In genomic region chr14:102024646-102025045, GRCm38 (mm10) we compare ENCODE assay signal across 28 mouse cellular contexts.
DNase-seq lines count a peak whose midpoint lies in the region; ATAC-seq and TF ChIP-seq lines count a peak whose summit lies in the region.
"Had no signal": no experiment of that assay in that cellular context is flagged by ENCODE, and none has a peak within 500 bp of the region (broad histone marks: within the 10 kb centered on the region; RNA-seq: fewer than 3 reads in every experiment).

No protein-coding gene starts in this region.

- no peaks in the 10 kb centered on the region for H3K9me3 ChIP-seq in limb, embryonic 12.5 days
- no peaks in the 10 kb centered on the region for H3K9me3 ChIP-seq in limb, embryonic 10.5 days (replicated peaks)
- H3K9me3 ChIP-seq in stomach, embryonic 14.5 days (ENCODE audit: control insufficient read depth, low read depth, low read length) = no peaks in the 10 kb centered on the region
- no peaks in the 10 kb centered on the region for H3K9me3 ChIP-seq in stomach, postnatal 0 days (ENCODE audit: control insufficient read depth, low read length)
- H3K9me3 ChIP-seq: heart, embryonic 12.5 days; limb, embryonic 15.5 days; liver, embryonic 13.5 days; neural tube, embryonic 13.5 days had no signal

- DNase-seq in limb, embryonic 10.5 days (ENCODE audit: low spot score) = no peak
- DNase-seq in stomach, postnatal 0 days (ENCODE audit: low spot score) = no peak
- peak; percentile 34 for DNase-seq in forelimb bud, embryonic 11.5 days (ENCODE audit: low read depth, low spot score)
- DNase-seq in layer of hippocampus, postnatal 25 days (ENCODE audit: extremely low spot score in 1 of 2, low spot score in 1 of 2) = no peak
- DNase-seq: adrenal gland, adult 8-10 months; cerebellum, adult 2 months; cerebellum, postnatal 25 days; heart, adult 2 months; heart, postnatal 4 days; kidney, adult 9 months; kidney, postnatal 14 days; layer of hippocampus, adult 9-11 months; liver, embryonic 13.5 days; lung, adult 18-20 months; right cerebral cortex, postnatal 4 days had no signal

- H3K36me3 ChIP-seq in limb, embryonic 12.5 days = no peaks in the 10 kb centered on the region
- H3K36me3 ChIP-seq in limb, embryonic 10.5 days = no peaks in the 10 kb centered on the region
- no peaks in the 10 kb centered on the region for H3K36me3 ChIP-seq in stomach, embryonic 14.5 days (ENCODE audit: control insufficient read depth, insufficient read depth, low read length)
- no peaks in the 10 kb centered on the region for H3K36me3 ChIP-seq in stomach, postnatal 0 days (ENCODE audit: control insufficient read depth, insufficient read depth, low read length)
- H3K36me3 ChIP-seq: heart, embryonic 12.5 days; limb, embryonic 15.5 days; liver, embryonic 13.5 days; neural tube, embryonic 13.5 days had no signal

- WGBS in limb, embryonic 12.5 days = 23% methylated on average over 3 of the region's 3 CpGs
- 24% methylated on average over 3 of the region's 3 CpGs for WGBS in limb, embryonic 10.5 days
- WGBS in stomach, embryonic 14.5 days = 54% methylated on average over 3 of the region's 3 CpGs
- WGBS in stomach, postnatal 0 days = 59% methylated on average over 3 of the region's 3 CpGs

- no peaks in the 10 kb centered on the region for H3K27me3 ChIP-seq in limb, embryonic 12.5 days
- no peaks in the 10 kb centered on the region for H3K27me3 ChIP-seq in limb, embryonic 10.5 days (ENCODE audit: low read depth, poor library complexity, severe bottlenecking)
- no peaks in the 10 kb centered on the region for H3K27me3 ChIP-seq in stomach, embryonic 14.5 days (ENCODE audit: control insufficient read depth, insufficient read depth, low read length)
- H3K27me3 ChIP-seq in stomach, postnatal 0 days (ENCODE audit: control insufficient read depth, insufficient read depth, low read length) = no peaks in the 10 kb centered on the region
- H3K27me3 ChIP-seq: heart, embryonic 12.5 days; limb, embryonic 15.5 days; liver, embryonic 13.5 days; neural tube, embryonic 13.5 days had no signal

- TF ChIP-seq CTCF in stomach, postnatal 0 days (IDR thresholded peaks at IDR 0.05; ENCODE audit: low read depth) = no peak

- H3K27ac ChIP-seq in limb, embryonic 12.5 days = no peak overlapping the region
- no peak overlapping the region for H3K27ac ChIP-seq in limb, embryonic 10.5 days
- no peak overlapping the region for H3K27ac ChIP-seq in stomach, embryonic 14.5 days (ENCODE audit: low read length)
- H3K27ac ChIP-seq in stomach, postnatal 0 days (replicated peaks) = no peak overlapping the region
- H3K27ac ChIP-seq: heart, adult 2 months; hindbrain, embryonic 14.5 days; limb, embryonic 15.5 days; liver, embryonic 13.5 days; neural tube, embryonic 13.5 days had no signal

- TF ChIP-seq EP300 in stomach, postnatal 0 days (optimal IDR thresholded peaks at IDR 0.05) = no peak

- no peak overlapping the region for H3K9ac ChIP-seq in limb, embryonic 12.5 days (replicated peaks)
- H3K9ac ChIP-seq in stomach, embryonic 14.5 days (replicated peaks; ENCODE audit: low read depth, low read length) = no peak overlapping the region
- H3K9ac ChIP-seq in stomach, postnatal 0 days (ENCODE audit: low read length) = no peak overlapping the region
- H3K9ac ChIP-seq: heart, embryonic 12.5 days; hindbrain, embryonic 14.5 days; limb, embryonic 15.5 days; liver, embryonic 13.5 days; neural tube, embryonic 13.5 days had no signal

- H3K4me3 ChIP-seq in limb, embryonic 12.5 days (replicated peaks) = no peak overlapping the region
- H3K4me3 ChIP-seq in limb, embryonic 10.5 days = no peak overlapping the region
- no peak overlapping the region for H3K4me3 ChIP-seq in stomach, embryonic 14.5 days (ENCODE audit: low read depth, low read length)
- H3K4me3 ChIP-seq in stomach, postnatal 0 days (ENCODE audit: low read depth, low read length) = no peak overlapping the region
- H3K4me3 ChIP-seq: heart, adult 2 months; heart, embryonic 12.5 days; limb, embryonic 15.5 days; liver, embryonic 13.5 days; neural tube, embryonic 13.5 days had no signal

- H3K4me1 ChIP-seq in limb, embryonic 12.5 days (replicated peaks) = no peaks in the 10 kb centered on the region
- H3K4me1 ChIP-seq in limb, embryonic 10.5 days = peaks cover 3% of the 10 kb centered on the region; the same call in 1 of the 2 replicates
- no peaks in the 10 kb centered on the region for H3K4me1 ChIP-seq in stomach, embryonic 14.5 days (ENCODE audit: control insufficient read depth, insufficient read depth, low read length)
- H3K4me1 ChIP-seq in stomach, postnatal 0 days (replicated peaks; ENCODE audit: control insufficient read depth, insufficient read depth) = 0 out of 2 replicates have a peak, but pooled peaks cover 2% of the 10 kb centered on the region
- H3K4me1 ChIP-seq: heart, embryonic 12.5 days; liver, embryonic 13.5 days had no signal

- ATAC-seq in limb, embryonic 12.5 days (ENCODE audit: insufficient number of reproducible peaks, insufficient read depth, low FRiP score, low TSS enrichment, low read depth) = peak; percentile 56; the same call in 1 of the 2 replicates
- 0 out of 2 replicates have a peak, but pooled peaks have one; percentile 46 for ATAC-seq in stomach, embryonic 14.5 days (ENCODE audit: insufficient number of reproducible peaks, insufficient read depth, low FRiP score, low read depth)
- no peak for ATAC-seq in stomach, postnatal 0 days (ENCODE audit: low FRiP score, low TSS enrichment)
- ATAC-seq in monocyte, adult 5-6 weeks (replicated peaks; ENCODE audit: insufficient number of reproducible peaks, low FRiP score, low TSS enrichment, poor library complexity, severe bottlenecking) = no peak
- ATAC-seq: activated CD4-positive, CD25-positive, alpha-beta regulatory T cell, adult 4 months; CD4-positive, CD25-positive, alpha-beta regulatory T cell, adult 4 months; forebrain, embryonic 14.5 days; intestine, postnatal 0 days; midbrain, embryonic 16.5 days had no signal

- H3K4me2 ChIP-seq in limb, embryonic 12.5 days = no peak overlapping the region
- no peak overlapping the region for H3K4me2 ChIP-seq in stomach, embryonic 14.5 days (replicated peaks; ENCODE audit: low read depth, low read length)
- no peak overlapping the region for H3K4me2 ChIP-seq in stomach, postnatal 0 days (replicated peaks; ENCODE audit: low read depth)
- H3K4me2 ChIP-seq: heart, embryonic 12.5 days; hindbrain, embryonic 14.5 days; limb, embryonic 15.5 days; liver, embryonic 13.5 days; midbrain, embryonic 11.5 days; neural tube, embryonic 13.5 days had no signal

Comparison
In these comparisons a context has a peak if more than half of its experiments do, and no peak if none do; other contexts are left out.
1. ATAC-seq: peak in limb, embryonic 12.5 days (single experiment) and stomach, embryonic 14.5 days (single experiment); none in stomach, postnatal 0 days (single experiment) and monocyte, adult 5-6 weeks (single experiment).